8 mouse cellular contexts compared by ENCODE assay signal in genomic region chr16:27468731-27469130, GRCm38 (mm10).
DNase-seq lines count a peak whose midpoint lies in the region; ATAC-seq and TF ChIP-seq lines count a peak whose summit lies in the region.

No protein-coding gene starts in this region.

- H3K27me3 ChIP-seq in liver, embryonic 11.5 days (replicated peaks; ENCODE audit: control insufficient read depth, insufficient read depth, low read length), result no peaks in the 10 kb centered on the region
- peaks cover 0 to 2% of the 10 kb centered on the region in 2 experiments; a peak in 1 of 4 replicates for H3K27me3 ChIP-seq in MEL (ENCODE audit: control insufficient read depth in 1 of 2, insufficient read depth in 2 of 2, low read length in 2 of 2)
- no peaks in the 10 kb centered on the region for H3K27me3 ChIP-seq in forebrain, embryonic 13.5 days
- H3K27me3 ChIP-seq in neural tube, embryonic 15.5 days (replicated peaks), result no peaks in the 10 kb centered on the region

- no peak for TF ChIP-seq POLR2A in MEL (IDR thresholded peaks at IDR 0.05; ENCODE audit: control insufficient read depth in 1 of 2, insufficient read depth in 1 of 2, low read depth in 1 of 2, low read length in 2 of 2, poor library complexity in 1 of 2)

- no peak for ATAC-seq in liver, embryonic 11.5 days (replicated peaks; ENCODE audit: low FRiP score)
- peak; percentile 84 for ATAC-seq in forebrain, embryonic 13.5 days
- ATAC-seq in neural tube, embryonic 15.5 days (ENCODE audit: low FRiP score), result peak; percentile 59; the same call in 1 of the 2 replicates

- no peak overlapping the region for H3K9ac ChIP-seq in liver, embryonic 11.5 days (ENCODE audit: low read depth, low read length)
- no peak overlapping the region for H3K9ac ChIP-seq in MEL (ENCODE audit: control insufficient read depth, low read depth, low read length, poor library complexity, severe bottlenecking)
- H3K9ac ChIP-seq in forebrain, embryonic 13.5 days, result no peak overlapping the region
- H3K9ac ChIP-seq in neural tube, embryonic 15.5 days (replicated peaks), result no peak overlapping the region

- H3K4me2 ChIP-seq in liver, embryonic 11.5 days, result no peak overlapping the region
- H3K4me2 ChIP-seq in forebrain, embryonic 13.5 days, result no peak overlapping the region
- no peak overlapping the region for H3K4me2 ChIP-seq in neural tube, embryonic 15.5 days

- TF ChIP-seq EP300 in MEL (IDR thresholded peaks at IDR 0.05; ENCODE audit: low read depth in 1 of 2, low read length in 2 of 2), result no peak

- no peak overlapping the region for H3K27ac ChIP-seq in liver, embryonic 11.5 days (ENCODE audit: low read depth, low read length)
- H3K27ac ChIP-seq in MEL (ENCODE audit: control insufficient read depth, low read depth, low read length), result no peak overlapping the region
- H3K27ac ChIP-seq in forebrain, embryonic 13.5 days, result no peak overlapping the region
- no peak overlapping the region for H3K27ac ChIP-seq in neural tube, embryonic 15.5 days (replicated peaks)

- H3K36me3 ChIP-seq in liver, embryonic 11.5 days (ENCODE audit: control insufficient read depth, insufficient read depth, low read length), result no peaks in the 10 kb centered on the region
- H3K36me3 ChIP-seq in MEL (ENCODE audit: control insufficient read depth in 1 of 2, insufficient read depth in 2 of 2, low read length in 2 of 2), result no peaks in the 10 kb centered on the region
- H3K36me3 ChIP-seq in forebrain, embryonic 13.5 days (ENCODE audit: poor library complexity, severe bottlenecking), result no peaks in the 10 kb centered on the region
- H3K36me3 ChIP-seq in neural tube, embryonic 15.5 days, result no peaks in the 10 kb centered on the region

- DNase-seq in liver (peak; percentile 32), MEL (ENCODE audit: low read depth, low spot score) (peak; percentile 72)
- no peak for DNase-seq in liver, embryonic 11.5 days (ENCODE audit: low spot score)
- peak; percentile 24 for DNase-seq in c-Kit-negative CD71-positive TER-119-positive erythroid progenitor cells, embryonic 14.5 days (ENCODE audit: low read depth, low spot score)
- peak; percentile 32 to 34 for DNase-seq in left cerebral cortex, postnatal 25 days (ENCODE audit: low spot score in 2 of 2)
- DNase-seq in heart, adult 9 months (ENCODE audit: low spot score in 2 of 2), result no peak

- H3K79me2 ChIP-seq in MEL (ENCODE audit: control insufficient read depth, insufficient read depth, low read length, poor library complexity), result no peaks in the 10 kb centered on the region

- no peaks in the 10 kb centered on the region for H3K9me3 ChIP-seq in liver, embryonic 11.5 days (ENCODE audit: control insufficient read depth, low read length)
- no peaks in the 10 kb centered on the region for H3K9me3 ChIP-seq in MEL (replicated peaks; ENCODE audit: insufficient read depth, low read length)
- H3K9me3 ChIP-seq in forebrain, embryonic 13.5 days (replicated peaks), result no peaks in the 10 kb centered on the region
- H3K9me3 ChIP-seq in neural tube, embryonic 15.5 days (replicated peaks), result no peaks in the 10 kb centered on the region

- TF ChIP-seq CTCF in MEL (IDR thresholded peaks at IDR 0.05 in 2 of 3, conservative IDR thresholded peaks at IDR 0.05 in 1 of 3; ENCODE audit: control insufficient read depth in 1 of 3, insufficient read depth in 1 of 3, low read depth in 2 of 3, low read length in 3 of 3, poor library complexity in 1 of 3, severe bottlenecking in 1 of 3), result peak; percentile 70 to 83 (median 78)

- TF ChIP-seq RAD21 in MEL (IDR thresholded peaks at IDR 0.05; ENCODE audit: low read depth, low read length), result peak; percentile 87

- WGBS in liver, embryonic 11.5 days, result 22% methylated on average over 5 of the region's 5 CpGs
- WGBS in forebrain, embryonic 13.5 days, result 28% methylated on average over 5 of the region's 5 CpGs
- WGBS in neural tube, embryonic 15.5 days, result 24% methylated on average over 5 of the region's 5 CpGs

- H3K4me3 ChIP-seq in liver, embryonic 11.5 days (ENCODE audit: low read depth, low read length), result no peak overlapping the region
- no peak overlapping the region for H3K4me3 ChIP-seq in MEL (ENCODE audit: control insufficient read depth in 1 of 2, insufficient read depth in 1 of 2, low read depth in 2 of 2, low read length in 2 of 2)
- no peak overlapping the region for H3K4me3 ChIP-seq in forebrain, embryonic 13.5 days
- H3K4me3 ChIP-seq in neural tube, embryonic 15.5 days (replicated peaks), result no peak overlapping the region

- intact Hi-C loops in left cerebral cortex, postnatal 25 days (cut with DNase I), result loop anchor here (2.0 kb wide), 1 partner anchor 1022 kb away; no protein-coding TSS in a partner anchor

- no peaks in the 10 kb centered on the region for H3K4me1 ChIP-seq in liver, embryonic 11.5 days (replicated peaks; ENCODE audit: control insufficient read depth, insufficient read depth, low read length)
- H3K4me1 ChIP-seq in MEL (ENCODE audit: control insufficient read depth in 1 of 2, insufficient read depth in 2 of 2, low read length in 2 of 2), result no peaks in the 10 kb centered on the region
- H3K4me1 ChIP-seq in forebrain, embryonic 13.5 days, result no peaks in the 10 kb centered on the region
- H3K4me1 ChIP-seq in neural tube, embryonic 15.5 days, result peaks cover 4% of the 10 kb centered on the region; the same call in 1 of the 2 replicates

TF ChIP-seq in MEL, 35 proteins besides CTCF, POLR2A, EP300 and RAD21:
- no peak for TF ChIP-seq UBTF (IDR thresholded peaks at IDR 0.05; ENCODE audit: borderline replicate concordance, insufficient read depth, low read depth, low read length)
- TF ChIP-seq MAZ (IDR thresholded peaks at IDR 0.05; ENCODE audit: low read depth, low read length), result no peak
- no peak for TF ChIP-seq TBP (IDR thresholded peaks at IDR 0.05; ENCODE audit: low read depth, low read length)
- TF ChIP-seq ZC3H11A (IDR thresholded peaks at IDR 0.05; ENCODE audit: low read depth, low read length), result peak; percentile 82
- TF ChIP-seq SMC3 (IDR thresholded peaks at IDR 0.05; ENCODE audit: low read depth, low read length), result peak; percentile 90
- TF ChIP-seq ZNF384 (IDR thresholded peaks at IDR 0.05; ENCODE audit: low read depth, low read length), result peak; percentile 60
- no peak for TF ChIP-seq MEF2A (IDR thresholded peaks at IDR 0.05; ENCODE audit: extremely low read depth, insufficient replicate concordance, low read depth, low read length, poor library complexity, severe bottlenecking)
- TF ChIP-seq NELFE (IDR thresholded peaks at IDR 0.05; ENCODE audit: low read depth, low read length), result no peak
TF ChIP-seq in MEL: peak in this region for 3.

Comparison
In these comparisons a context has a peak if more than half of its experiments do, and no peak if none do; other contexts are left out.
1. DNase-seq: peak in liver (single experiment), MEL (single experiment), c-Kit-negative CD71-positive TER-119-positive erythroid progenitor cells, embryonic 14.5 days (single experiment) and left cerebral cortex, postnatal 25 days (2 of 2); none in liver, embryonic 11.5 days (single experiment) and heart, adult 9 months (0 of 2).